Mouse (Mus musculus): ENCODE results near the gene Ptov1.

- TF ChIP-seq EP300 (IDR thresholded peaks at IDR 0.05; ENCODE audit: low read depth in 1 of 2, low read length in 2 of 2) (no peak), JUND (IDR thresholded peaks at IDR 0.05; ENCODE audit: low read depth, low read length) (no peak), TCF12 (IDR thresholded peaks at IDR 0.05; ENCODE audit: low read depth, low read length) (no peak), MYC (IDR thresholded peaks at IDR 0.05; ENCODE audit: low read depth, low read length) (no peak), BHLHE40 (IDR thresholded peaks at IDR 0.05; ENCODE audit: borderline replicate concordance, low read depth, low read length) (no peak), TBP (IDR thresholded peaks at IDR 0.05; ENCODE audit: low read depth, low read length) (no peak), POLR2A (IDR thresholded peaks at IDR 0.05; ENCODE audit: control insufficient read depth in 1 of 2, insufficient read depth in 1 of 2, low read depth in 1 of 2, low read length in 2 of 2, poor library complexity in 1 of 2) (no peak), ZMIZ1 (IDR thresholded peaks at IDR 0.05; ENCODE audit: low read depth, low read length) (no peak), MAX (IDR thresholded peaks at IDR 0.05; ENCODE audit: low read length) (no peak), CTCF (IDR thresholded peaks at IDR 0.05 in 2 of 3, conservative IDR thresholded peaks at IDR 0.05 in 1 of 3; ENCODE audit: control insufficient read depth in 1 of 3, insufficient read depth in 1 of 3, low read depth in 2 of 3, low read length in 3 of 3, poor library complexity in 1 of 3, severe bottlenecking in 1 of 3) (no peak), MEF2A (IDR thresholded peaks at IDR 0.05; ENCODE audit: extremely low read depth, insufficient replicate concordance, low read depth, low read length, poor library complexity, severe bottlenecking) (no peak), RAD21 (IDR thresholded peaks at IDR 0.05; ENCODE audit: low read depth, low read length) (no peak)
These were observed 55.6 kb downstream of the Ptov1 start for GRCm38 (mm10) chr7:44813985-44814384.
